Mouse (Mus musculus): ENCODE measurements around the gene Gm5142.

DNA sequence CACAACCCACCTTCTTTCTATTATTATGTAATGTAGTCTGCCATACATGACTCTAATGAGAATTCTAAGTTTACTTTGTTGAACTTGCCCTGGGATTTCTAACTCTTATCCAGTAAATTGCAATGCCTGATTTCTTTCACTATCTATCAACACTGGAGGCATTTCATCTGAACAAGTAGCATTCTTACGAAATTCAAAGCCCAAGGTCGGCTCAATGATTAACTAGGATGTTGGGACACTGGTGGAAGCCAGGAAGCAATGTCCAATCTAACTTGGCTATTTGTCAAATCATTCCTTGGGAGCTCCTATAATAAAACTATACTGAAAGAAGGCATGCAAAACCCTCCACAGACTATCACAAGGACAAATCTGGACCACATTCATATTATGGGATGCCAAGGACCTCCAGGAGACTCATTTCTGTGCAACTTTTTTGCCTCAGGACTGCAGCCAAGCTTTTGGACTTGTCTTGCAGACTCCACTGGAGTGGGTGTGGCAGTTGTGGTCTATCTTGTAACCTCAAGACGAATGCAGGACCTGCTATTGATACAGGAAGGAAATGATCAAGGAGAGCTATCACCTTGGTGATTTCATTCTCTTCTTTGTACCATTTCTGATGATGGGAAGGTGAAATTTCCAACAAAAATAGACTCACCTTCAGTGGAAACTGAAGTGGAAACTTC, 21.4 kb downstream of the Gm5142 start:
- TF ChIP-seq GATA1 (IDR thresholded peaks at IDR 0.05; ENCODE audit: low read length): no peak
- no peak for TF ChIP-seq TAL1 (IDR thresholded peaks at IDR 0.05; ENCODE audit: low read length)

Measured in erythroblast, embryonic 14.5 days (primary cell).